Mouse (Mus musculus) liver, embryonic 12.5 days (tissue): ENCODE measurements around the gene Cd84. TPM values are rescaled to one million over a fixed set of nuclear protein-coding genes. Genes with fewer than 3 reads are reported as not detected.

Experiments used
- polyA plus RNA-seq: library from polyadenylated mRNA; unstranded; fragments of >200 nt; fragmentation: Nextera tagmentation; extraction: Ambion mirVana; gene quantifications from 2 replicates; pipeline ENCODE4 v1.2.1, GENCODE M21; 2016

The Cd84 gene
- polyA plus RNA-seq, 1 experiment from 2014 or later = 3.7 TPM

Other genes with a start within 250 kb of the Cd84 start
- gene Ly9, start 232.3 kb upstream of the Cd84 start, polyA plus RNA-seq = 0.41 and 0.78 TPM in 2 replicates
- not detected in 2 replicates for gene Slamf7, start 186.7 kb upstream of the Cd84 start, polyA plus RNA-seq
- 7.9 and 8.5 TPM in 2 replicates for gene Cd48, start 157.7 kb upstream of the Cd84 start, polyA plus RNA-seq
- 2.2 and 2.7 TPM in 2 replicates for gene Slamf1, start 72.6 kb upstream of the Cd84 start, polyA plus RNA-seq
- not detected in 2 replicates for gene Gm10521, start 56.0 kb downstream of the Cd84 start, polyA plus RNA-seq
- gene Slamf6, start 77.8 kb downstream of the Cd84 start, polyA plus RNA-seq = 0.17 and 0.20 TPM in 2 replicates
- gene Vangl2, start 188.7 kb downstream of the Cd84 start, polyA plus RNA-seq = 2.3 and 2.6 TPM in 2 replicates
- not detected in 2 replicates for gene Nhlh1, start 217.9 kb downstream of the Cd84 start, polyA plus RNA-seq
- 92.8 and 96.5 TPM in 2 replicates for gene Copa, start 242.8 kb downstream of the Cd84 start, polyA plus RNA-seq
- gene Ncstn, start 243.1 kb downstream of the Cd84 start, polyA plus RNA-seq = 45.6 and 47.8 TPM in 2 replicates